8 mouse cellular contexts compared by ENCODE assay signal in genomic region chr9:108579344-108579690, GRCm38 (mm10). TPM values are rescaled to one million over a fixed set of nuclear protein-coding genes. Genes with fewer than 3 reads are reported as not detected.
A peak's percentile ranks its signal among the peaks of the same experiment; 100 is the strongest.
DNase-seq lines count a peak whose midpoint lies in the region; ATAC-seq and TF ChIP-seq lines count a peak whose summit lies in the region.

No protein-coding gene starts in this region.

- no peak for TF ChIP-seq POLR2A in cerebellum, adult 2 months (IDR thresholded peaks at IDR 0.05; ENCODE audit: borderline replicate concordance, insufficient read depth, low read length)
- TF ChIP-seq POLR2A in testis, adult 2 months (IDR thresholded peaks at IDR 0.05; ENCODE audit: control insufficient read depth, low read depth, low read length), result no peak
- TF ChIP-seq POLR2A in limb, embryonic 14.5 days (IDR thresholded peaks at IDR 0.05; ENCODE audit: borderline replicate concordance, extremely low read depth, insufficient read depth, insufficient read length), result no peak

- peak overlapping the region; percentile 77 for H3K4me2 ChIP-seq in limb, embryonic 14.5 days (replicated peaks; ENCODE audit: low read depth, low read length, severe bottlenecking)
- peak overlapping the region; percentile 78 for H3K4me2 ChIP-seq in stomach, postnatal 0 days (replicated peaks; ENCODE audit: low read depth)

- no peaks in the 10 kb centered on the region for H3K36me3 ChIP-seq in testis, adult 2 months (ENCODE audit: control insufficient read depth, insufficient read depth, low read length)
- H3K36me3 ChIP-seq in limb, embryonic 14.5 days (ENCODE audit: control insufficient read depth, insufficient read depth, low read length), result peaks cover 32% of the 10 kb centered on the region
- peaks cover 2% of the 10 kb centered on the region; the same call in 1 of the 2 replicates for H3K36me3 ChIP-seq in stomach, postnatal 0 days (ENCODE audit: control insufficient read depth, insufficient read depth, low read length)

- peak overlapping the region; percentile 58 for H3K9ac ChIP-seq in limb, embryonic 14.5 days (ENCODE audit: low read depth, low read length, severe bottlenecking)
- H3K9ac ChIP-seq in stomach, postnatal 0 days (ENCODE audit: low read length), result peak overlapping the region; percentile 85

- no peak for TF ChIP-seq CTCF in cerebellum, adult 2 months (IDR thresholded peaks at IDR 0.05; ENCODE audit: borderline replicate concordance, insufficient read depth, low read depth, low read length)
- no peak for TF ChIP-seq CTCF in testis, adult 2 months (IDR thresholded peaks at IDR 0.05; ENCODE audit: control insufficient read depth, insufficient read depth, insufficient replicate concordance, low read depth, low read length)
- TF ChIP-seq CTCF in stomach, postnatal 0 days (IDR thresholded peaks at IDR 0.05; ENCODE audit: low read depth), result no peak

- no peak for ATAC-seq in limb, embryonic 14.5 days (ENCODE audit: low FRiP score, low read depth)
- ATAC-seq in stomach, postnatal 0 days (ENCODE audit: low FRiP score, low TSS enrichment), result no peak

- DNase-seq in cerebellum, adult 2 months, result no peak
- no peak for DNase-seq in cerebellum, postnatal 4 days (ENCODE audit: low spot score in 2 of 2)
- DNase-seq in testis, postnatal 10 days (ENCODE audit: low spot score), result no peak
- no peak for DNase-seq in limb, embryonic 14.5 days (ENCODE audit: low spot score)
- DNase-seq in stomach, postnatal 0 days (ENCODE audit: low spot score), result no peak
- no peak for DNase-seq in gastrocnemius, postnatal 4 days (ENCODE audit: low spot score in 2 of 2)
- no peak for DNase-seq in gastrocnemius, postnatal 14 days

- peaks cover 7% of the 10 kb centered on the region for H3K4me1 ChIP-seq in cerebellum, adult 2 months (ENCODE audit: control insufficient read depth, insufficient read depth, low read length)
- H3K4me1 ChIP-seq in testis, adult 2 months (ENCODE audit: control insufficient read depth, insufficient read depth, low read length), result peaks cover 20% of the 10 kb centered on the region
- H3K4me1 ChIP-seq in limb, embryonic 14.5 days (ENCODE audit: control insufficient read depth, insufficient read depth, low read length), result peaks cover 21% of the 10 kb centered on the region
- 0 out of 2 replicates have a peak, but pooled peaks cover 2% of the 10 kb centered on the region for H3K4me1 ChIP-seq in stomach, postnatal 0 days (replicated peaks; ENCODE audit: control insufficient read depth, insufficient read depth)

- H3K9me3 ChIP-seq in limb, embryonic 14.5 days (ENCODE audit: control insufficient read depth, low read length), result no peaks in the 10 kb centered on the region
- H3K9me3 ChIP-seq in stomach, postnatal 0 days (ENCODE audit: control insufficient read depth, low read length), result no peaks in the 10 kb centered on the region

- intact Hi-C loops in gastrocnemius, postnatal 14 days (cut with DNase I; ENCODE audit: low total_unique reads), result no loop called here

- no peak for TF ChIP-seq EP300 in stomach, postnatal 0 days (optimal IDR thresholded peaks at IDR 0.05)

- 61% methylated on average over 5 of the region's 5 CpGs for WGBS in cerebellum, adult 2 months
- WGBS in limb, embryonic 14.5 days, result 69% methylated on average over 5 of the region's 5 CpGs
- 54% methylated on average over 5 of the region's 5 CpGs for WGBS in stomach, postnatal 0 days

- H3K27me3 ChIP-seq in cerebellum, adult 2 months (ENCODE audit: control insufficient read depth, insufficient read depth, low read length), result no peaks in the 10 kb centered on the region
- H3K27me3 ChIP-seq in testis, adult 2 months (ENCODE audit: control insufficient read depth, insufficient read depth, low read length), result no peaks in the 10 kb centered on the region
- H3K27me3 ChIP-seq in limb, embryonic 14.5 days (ENCODE audit: control insufficient read depth, insufficient read depth, low read length), result no peaks in the 10 kb centered on the region
- no peaks in the 10 kb centered on the region for H3K27me3 ChIP-seq in stomach, postnatal 0 days (ENCODE audit: control insufficient read depth, insufficient read depth, low read length)

- H3K27ac ChIP-seq in cerebellum, adult 2 months (ENCODE audit: insufficient read depth, low read length), result no peak overlapping the region
- peak overlapping the region; percentile 85 for H3K27ac ChIP-seq in testis, adult 2 months (ENCODE audit: control insufficient read depth, insufficient read depth, low read depth, low read length)
- peak overlapping the region; percentile 88 for H3K27ac ChIP-seq in limb, embryonic 14.5 days (replicated peaks; ENCODE audit: low read depth, low read length)
- H3K27ac ChIP-seq in stomach, postnatal 0 days (replicated peaks), result peak overlapping the region; percentile 86; the same call in 1 of the 2 replicates

- peak overlapping the region; percentile 72 for H3K4me3 ChIP-seq in cerebellum, adult 2 months (replicated peaks; ENCODE audit: insufficient read depth, low read depth, low read length)
- H3K4me3 ChIP-seq in testis, adult 2 months (ENCODE audit: control insufficient read depth, low read depth, low read length), result peak overlapping the region; percentile 93
- peak overlapping the region; percentile 84; the same call in 1 of the 2 replicates for H3K4me3 ChIP-seq in limb, embryonic 14.5 days (replicated peaks; ENCODE audit: low read length)
- peak overlapping the region; percentile 50 for H3K4me3 ChIP-seq in stomach, postnatal 0 days (ENCODE audit: low read depth, low read length)

RNA-seq across cellular contexts. Expression of gene Wdr6, which starts 0.8 kb away (rescaled TPM):
- 97.4 and 107 TPM in 2 replicates for polyA plus RNA-seq in cerebellum, adult 2 months (2012; rRNA removed)
- polyA plus RNA-seq in testis, adult 2 months (2012; rRNA removed), result 13.4 and 13.5 TPM in 2 replicates
- 123 and 175 TPM in 2 replicates for polyA plus RNA-seq in limb, embryonic 14.5 days (2012; rRNA removed)
- polyA plus RNA-seq in limb, embryonic 14.5 days (2014; fragmentation: Nextera tagmentation; extraction: Ambion mirVana), result 91.5 and 115 TPM in 2 replicates
- polyA plus RNA-seq in stomach, postnatal 0 days (2015; fragmentation: Nextera tagmentation; extraction: Ambion mirVana), result 23.2 and 25.5 TPM in 2 replicates
- total RNA-seq in gastrocnemius, postnatal 4 days (2021), result 10 to 100 TPM; 27.7 to 32.2 TPM
- total RNA-seq in gastrocnemius, postnatal 14 days (2021), result 10 to 100 TPM in 1 of 2 experiments, 1 to 10 TPM in 1; 6.9 to 10.4 TPM

RNA-seq across cellular contexts. Expression of gene Dalrd3, which starts 9.6 kb away (rescaled TPM):
- 215 and 239 TPM in 2 replicates for polyA plus RNA-seq in cerebellum, adult 2 months (2012; rRNA removed)
- polyA plus RNA-seq in testis, adult 2 months (2012; rRNA removed), result 184 and 185 TPM in 2 replicates
- polyA plus RNA-seq in limb, embryonic 14.5 days (2012; rRNA removed), result 144 and 198 TPM in 2 replicates
- polyA plus RNA-seq in limb, embryonic 14.5 days (2014; fragmentation: Nextera tagmentation; extraction: Ambion mirVana), result 124 and 132 TPM in 2 replicates
- 44.9 and 50.5 TPM in 2 replicates for polyA plus RNA-seq in stomach, postnatal 0 days (2015; fragmentation: Nextera tagmentation; extraction: Ambion mirVana)
- 10 to 100 TPM; 11.5 to 14.6 TPM for total RNA-seq in gastrocnemius, postnatal 4 days (2021)
- total RNA-seq in gastrocnemius, postnatal 14 days (2021), result 1 to 10 TPM; 7.0 to 7.9 TPM

RNA-seq across cellular contexts. Expression of gene Ndufaf3, which starts 12.1 kb away (rescaled TPM):
- polyA plus RNA-seq in cerebellum, adult 2 months (2012; rRNA removed), result 63.0 and 69.3 TPM in 2 replicates
- polyA plus RNA-seq in testis, adult 2 months (2012; rRNA removed), result 347 and 402 TPM in 2 replicates
- polyA plus RNA-seq in limb, embryonic 14.5 days (2012; rRNA removed), result 23.1 and 28.3 TPM in 2 replicates
- polyA plus RNA-seq in limb, embryonic 14.5 days (2014; fragmentation: Nextera tagmentation; extraction: Ambion mirVana), result 40.9 and 42.7 TPM in 2 replicates
- polyA plus RNA-seq in stomach, postnatal 0 days (2015; fragmentation: Nextera tagmentation; extraction: Ambion mirVana), result 40.4 and 42.4 TPM in 2 replicates
- total RNA-seq in gastrocnemius, postnatal 4 days (2021), result 10 to 100 TPM; 39.6 to 46.7 TPM
- 10 to 100 TPM; 30.0 to 32.9 TPM for total RNA-seq in gastrocnemius, postnatal 14 days (2021)

RNA-seq across cellular contexts. Expression of gene P4htm, which starts 18.1 kb away (rescaled TPM):
- polyA plus RNA-seq in cerebellum, adult 2 months (2012; rRNA removed), result 102 and 105 TPM in 2 replicates
- polyA plus RNA-seq in testis, adult 2 months (2012; rRNA removed), result 5.4 and 5.5 TPM in 2 replicates
- 14.3 and 17.8 TPM in 2 replicates for polyA plus RNA-seq in limb, embryonic 14.5 days (2012; rRNA removed)
- polyA plus RNA-seq in limb, embryonic 14.5 days (2014; fragmentation: Nextera tagmentation; extraction: Ambion mirVana), result 7.8 and 8.8 TPM in 2 replicates
- 3.7 and 4.4 TPM in 2 replicates for polyA plus RNA-seq in stomach, postnatal 0 days (2015; fragmentation: Nextera tagmentation; extraction: Ambion mirVana)
- 1 to 10 TPM; 5.0 to 5.5 TPM for total RNA-seq in gastrocnemius, postnatal 4 days (2021)
- 1 to 10 TPM; 4.0 to 4.1 TPM for total RNA-seq in gastrocnemius, postnatal 14 days (2021)

RNA-seq across cellular contexts. Expression of gene Impdh2, which starts 19.2 kb away (rescaled TPM):
- 70.6 and 76.9 TPM in 2 replicates for polyA plus RNA-seq in cerebellum, adult 2 months (2012; rRNA removed)
- 172 and 183 TPM in 2 replicates for polyA plus RNA-seq in testis, adult 2 months (2012; rRNA removed)
- 208 and 280 TPM in 2 replicates for polyA plus RNA-seq in limb, embryonic 14.5 days (2012; rRNA removed)
- 184 and 191 TPM in 2 replicates for polyA plus RNA-seq in limb, embryonic 14.5 days (2014; fragmentation: Nextera tagmentation; extraction: Ambion mirVana)
- 67.1 and 70.6 TPM in 2 replicates for polyA plus RNA-seq in stomach, postnatal 0 days (2015; fragmentation: Nextera tagmentation; extraction: Ambion mirVana)
- total RNA-seq in gastrocnemius, postnatal 4 days (2021), result 10 to 100 TPM; 78.6 to 92.9 TPM
- total RNA-seq in gastrocnemius, postnatal 14 days (2021), result 10 to 100 TPM; 50.6 to 55.4 TPM
